Mouse (Mus musculus) liver, embryonic 14.5 days (tissue): ENCODE data around the gene Ralgps1. TPM values are rescaled to one million over a fixed set of nuclear protein-coding genes. Genes with fewer than 3 reads are reported as not detected.

Experiments
- ATAC-seq: fragments of 200-750 bp; cut with Nextera tagmentation; 2 replicates; pipeline ENCODE4 v1.8.0; 2017; ENCODE audit warnings: moderate number of reproducible peaks, mild to moderate bottlenecking, moderate library complexity; ENCODE audit not compliant: insufficient read depth
- DNase-seq, 3 experiments: peaks; one replicate each; pipeline ENCODE4 v3.0.0-alpha.2; 2012 to 2013; ENCODE audit warnings: low read depth in 3 of 3, low spot score in 3 of 3
- H3K27ac ChIP-seq: fragments of 300-500 bp; sonication (generic); 2 replicates; pipeline ENCODE4 v1.5.1; 2014; ENCODE audit warnings: moderate library complexity, mild to moderate bottlenecking, control low read depth, inconsistent platforms
- H3K27me3 ChIP-seq: fragments of 300-500 bp; sonication (generic); 2 replicates; pipeline ENCODE4 v1.6.1; 2014; ENCODE audit warnings: mild to moderate bottlenecking, low read length, moderate library complexity; ENCODE audit not compliant: control insufficient read depth, insufficient read depth
- H3K36me3 ChIP-seq: fragments of 300-500 bp; sonication (generic); replicated peaks from 2 replicates; pipeline ENCODE4 v1.6.1; 2014; ENCODE audit warnings: low read depth; ENCODE audit not compliant: control insufficient read depth, insufficient read depth
- H3K4me1 ChIP-seq, 2 experiments: fragments of 200-500 bp in 1 of 2; fragments of 300-500 bp in 1 of 2; sonication (generic) in 1 of 2; replicated peaks; 2 replicates each; pipeline ENCODE4 v1.6.1; 2012 to 2014; ENCODE audit warnings: antibody characterized with exemption in 1 of 2, inconsistent platforms in 1 of 2, low read length in 1 of 2; ENCODE audit not compliant: control insufficient read depth in 2 of 2, insufficient read depth in 2 of 2
- H3K4me2 ChIP-seq: fragments of 300-500 bp; sonication (generic); 2 replicates; pipeline ENCODE4 v1.6.1; 2014; ENCODE audit warnings: low read depth, mild to moderate bottlenecking, control low read depth, moderate library complexity
- H3K4me3 ChIP-seq, 2 experiments: fragments of 200-500 bp in 1 of 2; fragments of 300-500 bp in 1 of 2; sonication (generic) in 1 of 2; 2 replicates each; pipeline ENCODE4 v1.5.1; 2012 to 2014; ENCODE audit warnings: low read depth in 2 of 2, low read length in 2 of 2, mild to moderate bottlenecking in 2 of 2, control low read depth in 1 of 2, inconsistent platforms in 1 of 2, moderate library complexity in 1 of 2; ENCODE audit not compliant: insufficient read depth in 1 of 2
- H3K9ac ChIP-seq: fragments of 300-500 bp; sonication (generic); replicated peaks from 2 replicates; pipeline ENCODE4 v1.6.1; 2014; ENCODE audit warnings: mild to moderate bottlenecking, control low read depth, moderate library complexity
- H3K9me3 ChIP-seq: fragments of 300-500 bp; sonication (generic); 2 replicates; pipeline ENCODE4 v1.6.1; 2016; ENCODE audit warnings: low read length, mixed read lengths; ENCODE audit not compliant: control insufficient read depth
- CTCF ChIP-seq: IDR thresholded peaks from 2 replicates; pipeline ENCODE4 v1.5.1; 2016; ENCODE audit warnings: antibody characterized with exemption, low read depth, control low read depth
- EP300 ChIP-seq: IDR thresholded peaks from 2 replicates; pipeline ENCODE4 v1.6.1; 2016; ENCODE audit warnings: antibody characterized with exemption, low read depth
- WGBS: fragments of 180-500 bp; shearing (Covaris S2); extraction: QIAGEN DNeasy Blood & Tissue Kit; methylation state at CpG from one replicate; pipeline ENCODE4 v1.1.7; 2014; ENCODE audit not compliant: insufficient replicate concordance; 5-methylcytosine and 5-hydroxymethylcytosine counted together
- polyA plus RNA-seq, 2 experiments: library from polyadenylated mRNA; depleted of rRNA in 1 of 2; stranded (reverse) in 1 of 2; unstranded in 1 of 2; fragments of >200 nt; fragmentation: Nextera tagmentation in 1 of 2; extraction: Ambion mirVana in 1 of 2; gene quantifications; 2 replicates each; pipeline versions ENCODE4 v1.2.1 to v1.2.3; 2012 to 2014

The Ralgps1 gene
- polyA plus RNA-seq, 2 experiments: 0.58 to 0.71 TPM

DNA sequence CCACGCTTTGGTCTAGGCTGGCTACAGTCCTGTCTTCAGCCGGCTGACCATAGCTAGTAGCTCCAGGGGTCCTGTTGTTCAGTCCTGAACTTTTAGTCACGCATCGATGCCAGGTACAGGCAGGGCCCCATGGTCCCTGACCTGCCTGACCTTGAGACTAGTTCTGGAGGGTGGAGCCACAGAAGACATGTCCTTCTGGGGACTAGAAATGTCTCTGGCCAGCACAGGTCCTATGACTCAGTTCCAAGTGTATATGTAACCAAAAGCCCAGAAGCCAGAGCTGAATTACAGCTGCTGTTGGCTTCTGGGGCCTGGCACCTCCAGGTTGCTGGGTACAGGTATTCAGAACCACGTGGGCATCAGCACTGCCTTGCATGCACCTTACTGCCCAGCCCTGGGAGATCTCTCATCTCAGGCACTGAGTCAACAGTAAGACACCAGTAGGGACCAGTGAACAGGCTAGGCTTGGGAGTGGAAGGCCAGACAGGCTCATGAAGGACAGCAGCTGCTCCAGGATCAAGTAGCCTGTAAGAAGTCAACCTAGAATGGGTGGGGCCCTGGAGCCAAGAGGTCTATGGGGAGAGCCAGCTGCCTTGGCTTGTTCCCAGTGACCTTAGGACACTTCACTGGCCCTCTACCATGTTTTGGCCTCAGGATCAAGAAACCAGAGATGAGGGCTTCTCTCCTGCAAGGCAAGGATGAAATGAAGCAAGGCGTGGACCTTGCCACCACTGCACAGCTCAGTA lies 182.2 kb downstream of the Ralgps1 start:
- Histone ChIP-seq H3K36me3 (no peaks in the 10 kb centered on the region), H3K4me3 (no peak overlapping the region), H3K9me3 (no peaks in the 10 kb centered on the region), H3K9ac (no peak overlapping the region), H3K4me1 (no peaks in the 10 kb centered on the region), H3K27me3 (no peaks in the 10 kb centered on the region), H3K27ac (no peak overlapping the region), H3K4me2 (no peak overlapping the region)
- ATAC-seq (no peak), DNase-seq (no peak)
- TF ChIP-seq CTCF (no peak), EP300 (no peak)
- WGBS: 69% methylated on average over 6 of the region's 6 CpGs

DNA sequence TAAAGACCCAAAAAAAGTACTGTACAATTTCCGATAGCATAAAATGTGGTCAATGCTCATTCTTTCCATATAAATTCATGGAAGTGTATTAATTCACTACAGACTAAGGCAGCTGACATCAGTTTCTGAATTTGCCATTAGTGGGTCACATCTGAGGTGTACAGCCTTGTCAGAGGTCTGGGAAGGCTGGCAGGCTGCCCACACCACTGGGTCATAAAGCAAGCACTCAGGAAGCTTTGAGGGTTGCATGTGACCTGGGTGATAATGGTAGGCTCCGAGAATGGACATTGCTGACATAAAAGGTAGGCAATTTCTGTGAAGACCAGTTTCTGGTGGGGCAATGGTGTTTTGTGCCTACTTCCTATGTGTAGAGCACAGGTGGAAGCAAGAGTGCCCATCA lies 183.4 kb downstream of the Ralgps1 start:
- Histone ChIP-seq H3K36me3 (no peaks in the 10 kb centered on the region), H3K27ac (no peak overlapping the region), H3K9ac (no peak overlapping the region), H3K4me1 (no peaks in the 10 kb centered on the region), H3K4me2 (no peak overlapping the region), H3K4me3 (no peak overlapping the region), H3K9me3 (no peaks in the 10 kb centered on the region), H3K27me3 (no peaks in the 10 kb centered on the region)
- ATAC-seq: no peak
- WGBS: 64% methylated on average over 2 of the region's 2 CpGs
- TF ChIP-seq CTCF: no peak
- TF ChIP-seq EP300: no peak
- DNase-seq: no peak

DNA sequence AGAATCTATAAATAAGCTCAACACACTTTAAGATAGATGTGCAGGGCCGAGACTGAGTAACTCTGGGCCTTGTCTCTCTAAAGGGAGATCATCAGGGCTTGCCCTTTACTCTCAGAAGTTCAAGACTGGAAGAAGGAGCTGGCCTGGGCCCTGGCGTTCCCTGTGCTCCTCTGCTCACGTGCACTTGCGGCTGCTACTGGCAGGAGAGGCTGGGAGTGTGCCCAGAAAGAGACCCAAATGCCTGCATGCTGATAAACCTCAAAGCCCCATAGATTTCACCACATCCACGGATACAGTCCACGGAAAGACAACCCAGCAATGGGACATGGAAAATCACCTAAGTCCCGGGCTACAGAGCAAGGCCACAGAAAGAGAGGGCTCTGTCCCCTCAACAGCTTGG lies 184.8 kb downstream of the Ralgps1 start:
- no peaks in the 10 kb centered on the region for H3K36me3 ChIP-seq
- H3K27ac ChIP-seq: no peak overlapping the region
- TF ChIP-seq EP300 (no peak), CTCF (no peak)
- no peak overlapping the region for H3K4me2 ChIP-seq
- 63% methylated on average over 7 of the region's 7 CpGs for WGBS
- H3K4me1 ChIP-seq: no peaks in the 10 kb centered on the region
- H3K9me3 ChIP-seq: no peaks in the 10 kb centered on the region
- no peak for DNase-seq
- no peak overlapping the region for H3K4me3 ChIP-seq
- no peaks in the 10 kb centered on the region for H3K27me3 ChIP-seq
- ATAC-seq: no peak
- no peak overlapping the region for H3K9ac ChIP-seq

DNA sequence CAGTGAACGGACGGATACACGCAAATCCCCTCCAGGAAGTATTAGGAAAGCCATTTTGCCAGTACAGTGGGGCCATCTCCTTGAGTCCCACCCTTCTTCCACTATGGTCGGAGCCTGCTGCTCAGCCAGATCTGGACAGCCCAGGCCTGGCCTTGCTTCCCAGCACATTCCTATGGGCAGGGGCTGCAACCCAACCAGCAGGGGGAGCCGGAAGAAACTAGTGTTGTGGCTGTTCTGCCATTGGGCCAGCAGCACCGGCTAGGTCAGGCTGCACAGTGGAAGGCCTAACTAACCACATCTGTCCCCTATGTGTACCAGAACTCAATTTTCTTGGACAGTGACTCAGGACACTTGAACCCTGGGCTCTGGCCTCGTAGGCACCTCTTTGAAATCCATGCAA lies 186.0 kb downstream of the Ralgps1 start:
- no peak for DNase-seq
- no peak for ATAC-seq
- TF ChIP-seq EP300: no peak
- TF ChIP-seq CTCF: peak; percentile 74
- Histone ChIP-seq H3K9me3 (no peaks in the 10 kb centered on the region), H3K27ac (no peak overlapping the region), H3K4me3 (no peak overlapping the region), H3K4me2 (no peak overlapping the region), H3K27me3 (no peaks in the 10 kb centered on the region), H3K36me3 (no peaks in the 10 kb centered on the region), H3K4me1 (no peaks in the 10 kb centered on the region), H3K9ac (no peak overlapping the region)
- 61% methylated on average over 7 of the region's 7 CpGs for WGBS

DNA sequence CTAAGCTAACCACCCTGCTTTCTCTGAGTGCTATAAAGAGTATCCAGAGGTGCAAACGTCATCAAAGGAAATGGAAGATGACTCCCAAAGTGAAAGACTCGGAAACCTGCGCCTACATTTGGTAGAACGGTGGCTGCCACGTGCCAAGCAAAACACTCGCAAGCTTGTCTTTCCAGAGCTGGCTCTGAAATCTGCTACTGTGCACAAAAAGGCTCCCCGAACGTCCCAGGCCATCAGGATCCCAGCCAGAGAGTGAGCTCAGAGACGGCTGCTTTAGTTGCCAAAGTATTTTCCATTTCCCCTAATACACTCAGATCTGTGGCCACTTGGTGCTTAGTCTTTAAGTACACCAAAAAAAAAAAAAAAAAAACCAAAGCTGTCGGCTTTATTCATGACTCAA lies 186.6 kb downstream of the Ralgps1 start:
- ATAC-seq (no peak), DNase-seq (no peak)
- TF ChIP-seq CTCF: no peak
- TF ChIP-seq EP300: no peak

More for the DNA sequence above, 186.6 kb downstream of the Ralgps1 start:
- 63% methylated on average over 10 of the region's 10 CpGs for WGBS
- no peak overlapping the region for H3K9ac ChIP-seq
- no peaks in the 10 kb centered on the region for H3K9me3 ChIP-seq
- H3K27ac ChIP-seq: no peak overlapping the region
- no peak overlapping the region for H3K4me2 ChIP-seq
- no peak overlapping the region for H3K4me3 ChIP-seq
- H3K27me3 ChIP-seq: no peaks in the 10 kb centered on the region
- no peaks in the 10 kb centered on the region for H3K36me3 ChIP-seq
- no peaks in the 10 kb centered on the region for H3K4me1 ChIP-seq
